Mouse (Mus musculus) hindbrain, embryonic 13.5 days (tissue): ENCODE data around the gene Rtn4rl2. TPM values are rescaled to one million over a fixed set of nuclear protein-coding genes. Genes with fewer than 3 reads are reported as not detected.

ENCODE experiments used
- ATAC-seq: fragments of 200-750 bp; cut with Nextera tagmentation; 2 replicates; pipeline ENCODE4 v1.8.0; 2017; ENCODE audit warnings: moderate TSS enrichment; ENCODE audit not compliant: low FRiP score
- H3K27ac ChIP-seq: fragments of 300-500 bp; sonication (generic); 2 replicates; pipeline ENCODE4 v1.5.1; 2015; ENCODE audit warnings: inconsistent platforms, mild to moderate bottlenecking, moderate library complexity
- H3K27me3 ChIP-seq: fragments of 300-500 bp; sonication (generic); 2 replicates; pipeline ENCODE4 v1.6.1; 2015; ENCODE audit warnings: mild to moderate bottlenecking, inconsistent platforms
- H3K36me3 ChIP-seq: fragments of 300-500 bp; sonication (generic); 2 replicates; pipeline ENCODE4 v1.6.1; 2015; ENCODE audit warnings: mild to moderate bottlenecking, inconsistent platforms
- H3K4me1 ChIP-seq: fragments of 300-500 bp; sonication (generic); replicated peaks from 2 replicates; pipeline ENCODE4 v1.6.1; 2015; ENCODE audit warnings: inconsistent platforms
- H3K4me2 ChIP-seq: fragments of 300-500 bp; sonication (generic); 2 replicates; pipeline ENCODE4 v1.6.1; 2015; ENCODE audit warnings: inconsistent platforms, mild to moderate bottlenecking, moderate library complexity
- H3K4me3 ChIP-seq: fragments of 300-500 bp; sonication (generic); 2 replicates; pipeline ENCODE4 v1.5.1; 2015; ENCODE audit warnings: mild to moderate bottlenecking, inconsistent platforms
- H3K9ac ChIP-seq: fragments of 300-500 bp; sonication (generic); 2 replicates; pipeline ENCODE4 v1.6.1; 2015; ENCODE audit warnings: mild to moderate bottlenecking, inconsistent platforms
- H3K9me3 ChIP-seq: fragments of 300-500 bp; sonication (generic); 2 replicates; pipeline ENCODE4 v1.6.1; 2016; ENCODE audit warnings: inconsistent platforms
- WGBS: fragments of 180-500 bp; shearing (Covaris S2); methylation state at CpG from one replicate; pipeline ENCODE4 v1.1.7; 2015; 5-methylcytosine and 5-hydroxymethylcytosine counted together
- polyA plus RNA-seq: library from polyadenylated mRNA; unstranded; fragments of >200 nt; fragmentation: Nextera tagmentation; extraction: Ambion mirVana; gene quantifications from 2 replicates; pipeline ENCODE4 v1.2.1, GENCODE M21; 2015

Gene Rtn4rl2
- polyA plus RNA-seq, 1 experiment from 2014 or later = 2.0 TPM

DNA sequence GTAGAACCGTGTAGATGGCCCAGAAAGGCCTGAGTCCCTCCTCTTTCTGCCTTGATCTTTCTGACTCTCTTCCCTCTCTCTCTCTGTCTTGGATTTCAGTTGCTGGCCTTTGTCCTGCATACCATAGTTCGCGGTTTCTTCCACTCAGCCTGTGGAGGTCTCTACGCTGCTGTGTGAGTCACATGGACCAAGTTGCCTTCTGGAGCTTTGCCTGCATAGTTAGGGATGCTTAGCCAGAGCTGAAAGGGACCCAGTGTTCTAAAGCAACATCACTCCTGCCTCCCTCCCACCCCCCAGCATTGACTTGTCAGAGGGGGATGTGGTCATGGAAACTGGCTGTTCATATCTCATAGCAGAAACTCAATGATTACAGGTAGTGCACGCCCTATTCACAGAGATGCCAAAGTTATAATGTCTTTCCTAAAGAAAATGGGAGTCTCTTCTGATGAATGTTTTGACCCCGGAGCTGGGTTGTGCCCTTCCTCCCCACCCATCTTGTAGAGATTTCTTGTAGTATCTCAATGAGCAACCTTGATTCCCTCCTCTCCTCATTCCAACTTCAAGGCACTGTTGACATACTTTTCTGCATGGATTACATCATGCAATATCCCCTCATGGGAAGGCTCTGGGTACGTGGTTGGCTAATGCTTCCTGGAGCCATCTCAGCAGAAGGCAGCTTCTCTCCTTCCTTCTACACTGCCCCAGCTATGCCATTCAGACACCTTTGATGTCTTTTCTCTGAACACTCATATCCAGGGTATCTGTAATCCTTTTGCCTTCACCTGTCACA is 26.3 kb downstream of the Rtn4rl2 start:
- H3K4me3 ChIP-seq = no peak overlapping the region
- no peak overlapping the region for H3K27ac ChIP-seq
- no peaks in the 10 kb centered on the region for H3K9me3 ChIP-seq
- H3K36me3 ChIP-seq = no peaks in the 10 kb centered on the region; the same call in 1 of the 2 replicates
- no peak for ATAC-seq
- no peak overlapping the region for H3K9ac ChIP-seq
- no peaks in the 10 kb centered on the region for H3K4me1 ChIP-seq
- H3K27me3 ChIP-seq = peaks cover 5% of the 10 kb centered on the region; the same call in 1 of the 2 replicates
- H3K4me2 ChIP-seq = no peak overlapping the region
- WGBS = 83% methylated on average over 7 of the region's 7 CpGs

DNA sequence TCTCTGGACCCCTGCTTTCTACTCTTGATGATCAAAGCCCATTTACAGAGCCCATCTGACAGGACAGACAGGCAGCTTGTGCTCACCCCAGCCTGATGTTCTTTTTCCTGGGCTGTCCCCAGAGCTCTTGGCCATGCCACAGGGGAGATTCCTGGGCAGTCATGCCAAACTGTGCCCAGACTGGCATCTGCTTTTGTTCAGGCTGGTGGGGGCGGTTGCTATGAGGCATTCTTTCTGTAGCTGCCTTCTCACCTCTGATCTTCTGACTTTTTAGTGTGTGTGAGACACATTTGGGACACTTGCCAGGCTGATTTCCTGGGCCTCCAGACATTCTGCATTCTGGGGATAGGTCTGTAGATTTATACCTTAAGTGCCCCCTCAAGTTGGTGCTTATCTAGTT is 28.0 kb downstream of the Rtn4rl2 start:
- Histone ChIP-seq H3K4me1 (no peaks in the 10 kb centered on the region), H3K9me3 (no peaks in the 10 kb centered on the region), H3K27ac (no peak overlapping the region), H3K27me3 (no peaks in the 10 kb centered on the region), H3K4me2 (no peak overlapping the region), H3K36me3 (no peaks in the 10 kb centered on the region; the same call in 1 of the 2 replicates), H3K9ac (no peak overlapping the region), H3K4me3 (no peak overlapping the region)
- no peak for ATAC-seq
- WGBS = 94% methylated on average over 1 of the region's 1 CpGs

DNA sequence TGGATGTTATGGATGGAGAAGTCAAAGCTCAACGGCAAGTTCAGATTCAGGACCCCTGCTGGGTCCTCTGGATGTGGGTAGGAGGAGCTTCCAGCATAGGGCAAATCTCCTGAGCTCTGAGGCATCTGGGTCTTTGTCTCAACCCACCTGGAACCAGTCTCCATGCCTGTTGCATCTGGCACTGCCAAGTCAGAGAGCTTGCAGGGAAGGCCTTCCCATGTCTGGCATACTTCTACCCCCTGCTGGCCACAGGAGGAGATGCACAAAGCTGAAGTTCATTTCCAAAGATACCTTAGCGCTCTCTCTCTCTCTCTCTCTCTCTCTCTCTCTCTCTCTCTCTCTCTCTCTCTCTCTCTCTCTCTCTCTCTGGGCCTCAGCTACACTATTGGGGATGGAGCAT is 30.8 kb downstream of the Rtn4rl2 start:
- H3K9ac ChIP-seq = no peak overlapping the region
- peaks cover 6% of the 10 kb centered on the region for H3K4me1 ChIP-seq
- H3K27me3 ChIP-seq = no peaks in the 10 kb centered on the region
- ATAC-seq = peak; percentile 49; the same call in 1 of the 2 replicates
- H3K4me2 ChIP-seq = no peak overlapping the region
- no peak overlapping the region for H3K4me3 ChIP-seq
- no peaks in the 10 kb centered on the region; the same call in 1 of the 2 replicates for H3K36me3 ChIP-seq
- 73% methylated on average over 2 of the region's 2 CpGs for WGBS
- no peak overlapping the region for H3K27ac ChIP-seq
- no peaks in the 10 kb centered on the region for H3K9me3 ChIP-seq

DNA sequence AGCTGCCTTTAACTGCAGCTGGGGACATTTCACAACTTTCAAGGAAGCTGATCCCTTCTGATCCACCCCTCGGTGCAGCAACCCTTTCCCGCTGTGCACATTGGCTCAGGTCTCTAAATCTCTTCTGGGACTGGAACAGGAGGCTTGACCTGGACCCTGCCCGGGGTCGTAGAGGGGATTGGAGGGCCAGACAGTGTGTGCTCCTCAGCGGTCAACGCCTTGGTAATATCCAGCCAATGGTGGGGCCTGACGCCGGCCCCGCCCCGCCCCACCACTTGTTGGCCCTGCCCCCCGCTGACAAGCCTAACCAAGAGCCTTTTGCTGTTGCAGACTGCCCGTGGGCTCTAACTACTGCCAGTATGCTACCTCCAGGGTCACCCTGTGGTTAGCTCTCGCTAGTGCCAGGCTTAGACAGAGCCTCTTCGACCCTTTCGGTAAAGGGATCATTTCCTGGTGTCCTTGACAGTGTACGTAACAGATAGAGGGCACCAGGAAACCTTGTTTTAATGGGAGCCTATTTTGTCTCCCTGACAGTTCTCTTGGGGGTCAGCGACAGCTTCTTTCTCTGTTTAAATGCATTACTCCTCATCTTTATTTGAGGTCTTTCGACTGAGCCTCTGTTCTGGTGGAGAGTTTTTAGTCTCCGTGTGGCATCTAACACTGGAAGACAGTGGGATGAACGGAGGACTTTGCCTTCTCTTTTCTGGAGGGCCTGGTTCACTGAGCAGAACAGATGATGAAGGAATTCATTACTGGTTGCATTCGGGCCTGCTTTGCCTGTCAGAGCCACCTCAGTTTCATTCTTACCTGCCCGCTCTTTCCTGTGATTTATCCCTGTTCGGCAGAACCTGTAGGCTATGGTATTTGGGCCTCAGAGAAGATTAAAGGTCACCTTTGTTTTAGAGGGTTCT is 35.1 kb downstream of the Rtn4rl2 start:
- Histone ChIP-seq H3K4me3 (no peak overlapping the region), H3K27me3 (no peaks in the 10 kb centered on the region), H3K36me3 (no peaks in the 10 kb centered on the region), H3K4me2 (peak overlapping the region; percentile 35), H3K27ac (no peak overlapping the region), H3K9me3 (no peaks in the 10 kb centered on the region), H3K4me1 (peaks cover 6% of the 10 kb centered on the region), H3K9ac (peak overlapping the region; percentile 35; the same call in 1 of the 2 replicates)
- no peak for ATAC-seq
- WGBS = 34% methylated on average over 23 of the region's 23 CpGs

- Histone ChIP-seq H3K4me2 (peak overlapping the region; percentile 35; the same call in 1 of the 2 replicates), H3K9me3 (no peaks in the 10 kb centered on the region), H3K27me3 (no peaks in the 10 kb centered on the region), H3K4me3 (no peak overlapping the region), H3K36me3 (no peaks in the 10 kb centered on the region), H3K27ac (no peak overlapping the region), H3K9ac (no peak overlapping the region), H3K4me1 (peaks cover 6% of the 10 kb centered on the region)
- WGBS = 68% methylated on average over 7 of the region's 7 CpGs
- no peak for ATAC-seq
These were observed 35.9 kb downstream of the Rtn4rl2 start for GRCm38 (mm10) chr2:84850407-84851129.

- Histone ChIP-seq H3K4me3 (no peak overlapping the region), H3K27me3 (peaks cover 18% of the 10 kb centered on the region), H3K4me2 (no peak overlapping the region), H3K27ac (no peak overlapping the region), H3K4me1 (peaks cover 10% of the 10 kb centered on the region), H3K36me3 (no peaks in the 10 kb centered on the region), H3K9ac (no peak overlapping the region), H3K9me3 (no peaks in the 10 kb centered on the region)
- 90% methylated on average over 1 of the region's 1 CpGs for WGBS
- no peak for ATAC-seq
These were observed 41.3 kb downstream of the Rtn4rl2 start for GRCm38 (mm10) chr2:84845226-84845625.

- 88% methylated on average over 6 of the region's 6 CpGs for WGBS
- Histone ChIP-seq H3K27ac (no peak overlapping the region), H3K4me1 (peaks cover 24% of the 10 kb centered on the region), H3K4me3 (no peak overlapping the region), H3K27me3 (peaks cover 34% of the 10 kb centered on the region), H3K36me3 (no peaks in the 10 kb centered on the region), H3K9me3 (no peaks in the 10 kb centered on the region), H3K9ac (no peak overlapping the region), H3K4me2 (no peak overlapping the region)
- ATAC-seq = no peak
These were observed 42.9 kb downstream of the Rtn4rl2 start for GRCm38 (mm10) chr2:84843654-84844053.

DNA sequence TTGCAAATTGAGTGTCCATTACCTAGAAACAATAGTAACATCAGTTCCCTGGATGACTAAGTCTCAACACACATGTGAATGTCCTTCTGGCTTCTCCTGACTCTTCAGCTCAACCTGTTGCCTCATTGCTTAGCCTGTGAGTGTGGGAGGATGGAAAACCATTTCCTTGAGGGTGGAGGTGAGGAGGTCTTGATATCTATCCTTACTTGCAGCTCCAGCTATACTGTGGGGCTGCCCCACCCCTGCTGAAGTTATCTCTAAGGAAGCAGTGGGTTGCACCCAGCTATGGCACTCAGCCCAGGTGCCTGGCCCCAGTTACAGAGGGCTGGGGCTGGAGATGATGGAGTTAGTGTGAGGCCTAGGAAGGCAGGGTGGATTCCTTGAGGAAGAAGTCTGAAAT is 44.6 kb downstream of the Rtn4rl2 start:
- Histone ChIP-seq H3K9me3 (no peaks in the 10 kb centered on the region), H3K4me2 (no peak overlapping the region), H3K27me3 (peaks cover 51% of the 10 kb centered on the region), H3K36me3 (no peaks in the 10 kb centered on the region), H3K4me3 (no peak overlapping the region), H3K9ac (no peak overlapping the region), H3K27ac (no peak overlapping the region), H3K4me1 (peaks cover 24% of the 10 kb centered on the region)
- no peak for ATAC-seq

- peak overlapping the region; percentile 57 for H3K4me3 ChIP-seq
- H3K36me3 ChIP-seq = no peaks in the 10 kb centered on the region
- WGBS = 10% methylated on average over 17 of the region's 17 CpGs
- peak overlapping the region; percentile 99 for H3K4me2 ChIP-seq
- H3K27me3 ChIP-seq = peaks cover 57% of the 10 kb centered on the region
- H3K9me3 ChIP-seq = no peaks in the 10 kb centered on the region
- no peak overlapping the region for H3K27ac ChIP-seq
- H3K9ac ChIP-seq = peak overlapping the region; percentile 67
- H3K4me1 ChIP-seq = peaks cover 24% of the 10 kb centered on the region
- ATAC-seq = peak; percentile 37; the same call in 1 of the 2 replicates
These were observed 45.6 kb downstream of the Rtn4rl2 start for GRCm38 (mm10) chr2:84840748-84841563.

DNA sequence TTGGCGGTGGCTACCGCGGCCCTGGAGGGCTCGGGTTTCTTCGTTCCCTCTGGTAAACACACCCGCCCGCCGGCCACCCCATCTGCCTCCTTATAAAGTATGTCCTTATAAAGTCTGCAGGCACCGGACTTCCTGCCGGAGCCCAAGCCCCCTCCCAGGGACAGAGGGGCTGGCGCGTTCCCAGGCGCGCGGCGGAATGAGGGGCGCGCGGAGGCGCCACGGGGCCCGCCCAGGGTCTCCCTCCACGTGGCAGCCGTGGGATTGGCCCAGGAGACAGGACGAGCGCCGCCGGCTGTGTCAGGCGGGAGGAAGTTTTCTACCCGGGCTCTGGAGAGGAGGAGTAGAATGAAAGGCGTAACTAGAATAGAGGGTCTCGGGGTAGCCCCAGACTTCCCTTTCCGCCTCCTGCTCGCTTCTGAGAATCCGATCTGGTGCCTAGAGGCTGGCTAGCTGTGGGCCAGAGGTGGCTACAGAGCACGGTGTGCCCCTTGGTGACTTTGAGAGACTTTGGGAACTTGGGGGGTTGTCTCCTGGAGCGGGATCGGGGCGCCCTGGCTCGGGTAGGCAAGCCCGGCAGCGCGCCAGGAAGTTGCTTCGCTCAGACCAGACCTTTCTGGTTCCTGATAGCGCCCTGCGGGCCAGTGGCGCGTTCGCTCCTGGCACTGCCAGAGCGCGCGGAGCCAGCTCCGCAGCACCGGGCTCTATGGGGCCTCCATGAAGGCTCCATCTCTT is 46.3 kb downstream of the Rtn4rl2 start:
- Histone ChIP-seq H3K4me2 (peak overlapping the region; percentile 99), H3K4me3 (peak overlapping the region; percentile 57), H3K36me3 (no peaks in the 10 kb centered on the region), H3K9ac (peak overlapping the region; percentile 67), H3K27ac (no peak overlapping the region), H3K4me1 (peaks cover 24% of the 10 kb centered on the region), H3K27me3 (peaks cover 63% of the 10 kb centered on the region), H3K9me3 (no peaks in the 10 kb centered on the region)
- ATAC-seq = peak; percentile 87
- under 1% methylated on average over 54 of the region's 54 CpGs for WGBS
